Mouse (Mus musculus): Measurements from ENCODE around the gene Pdzd2. TPM values are rescaled to one million over a fixed set of nuclear protein-coding genes. Genes with fewer than 3 reads are reported as not detected.

The Pdzd2 gene
- total RNA-seq, 2 experiments from 2014 or later = 0.17 TPM; not detected in 1

- ATAC-seq (replicated peaks; ENCODE audit: low FRiP score, poor library complexity, severe bottlenecking) = no peak
Measured at GRCm38 (mm10) chr15:12678540-12679112, 61.1 kb downstream of the Pdzd2 start.

- no peak for ATAC-seq (replicated peaks; ENCODE audit: low FRiP score, poor library complexity, severe bottlenecking)
Measured at GRCm38 (mm10) chr15:12675366-12675765, 64.4 kb downstream of the Pdzd2 start.

GRCm38 (mm10) chr15:12674026-12674425, 65.7 kb downstream of the Pdzd2 start:
- ATAC-seq (replicated peaks; ENCODE audit: low FRiP score, poor library complexity, severe bottlenecking) = no peak

GRCm38 (mm10) chr15:12667760-12668520, 71.8 kb downstream of the Pdzd2 start:
- no peak for ATAC-seq (replicated peaks; ENCODE audit: low FRiP score, poor library complexity, severe bottlenecking)

- no peak for ATAC-seq (replicated peaks; ENCODE audit: low FRiP score, poor library complexity, severe bottlenecking)
Measured at GRCm38 (mm10) chr15:12665946-12666345, 73.8 kb downstream of the Pdzd2 start.

- ATAC-seq (replicated peaks; ENCODE audit: low FRiP score, poor library complexity, severe bottlenecking) = no peak
Measured at GRCm38 (mm10) chr15:12663351-12663750, 76.4 kb downstream of the Pdzd2 start.

- no peak for ATAC-seq (replicated peaks; ENCODE audit: low FRiP score, poor library complexity, severe bottlenecking)
Measured at GRCm38 (mm10) chr15:12660320-12660719, 79.4 kb downstream of the Pdzd2 start.

- no peak for ATAC-seq (replicated peaks; ENCODE audit: low FRiP score, poor library complexity, severe bottlenecking)
Measured at GRCm38 (mm10) chr15:12655959-12656662, 83.6 kb downstream of the Pdzd2 start.

- ATAC-seq (replicated peaks; ENCODE audit: low FRiP score, poor library complexity, severe bottlenecking) = no peak
Measured at GRCm38 (mm10) chr15:12655316-12655715, 84.4 kb downstream of the Pdzd2 start.

- ATAC-seq (replicated peaks; ENCODE audit: low FRiP score, poor library complexity, severe bottlenecking) = no peak
Measured at GRCm38 (mm10) chr15:12652336-12653031, 87.2 kb downstream of the Pdzd2 start.

- ATAC-seq (replicated peaks; ENCODE audit: low FRiP score, poor library complexity, severe bottlenecking) = no peak
Measured at GRCm38 (mm10) chr15:12650236-12650635, 89.5 kb downstream of the Pdzd2 start.

GRCm38 (mm10) chr15:12649674-12650073, 90.0 kb downstream of the Pdzd2 start:
- no peak for ATAC-seq (replicated peaks; ENCODE audit: low FRiP score, poor library complexity, severe bottlenecking)

- no peak for ATAC-seq (replicated peaks; ENCODE audit: low FRiP score, poor library complexity, severe bottlenecking)
Measured at GRCm38 (mm10) chr15:12649131-12649530, 90.6 kb downstream of the Pdzd2 start.

GRCm38 (mm10) chr15:12640755-12641154, 99.0 kb downstream of the Pdzd2 start:
- ATAC-seq (replicated peaks; ENCODE audit: low FRiP score, poor library complexity, severe bottlenecking) = no peak

- ATAC-seq (replicated peaks; ENCODE audit: low FRiP score, poor library complexity, severe bottlenecking) = no peak
Measured at GRCm38 (mm10) chr15:12639776-12640175, 99.9 kb downstream of the Pdzd2 start.

GRCm38 (mm10) chr15:12639181-12639580, 100.5 kb downstream of the Pdzd2 start:
- no peak for ATAC-seq (replicated peaks; ENCODE audit: low FRiP score, poor library complexity, severe bottlenecking)

GRCm38 (mm10) chr15:12638370-12639030, 101.2 kb downstream of the Pdzd2 start:
- no peak for ATAC-seq (replicated peaks; ENCODE audit: low FRiP score, poor library complexity, severe bottlenecking)

- no peak for ATAC-seq (replicated peaks; ENCODE audit: low FRiP score, poor library complexity, severe bottlenecking)
Measured at GRCm38 (mm10) chr15:12637511-12637910, 102.2 kb downstream of the Pdzd2 start.

- ATAC-seq (replicated peaks; ENCODE audit: low FRiP score, poor library complexity, severe bottlenecking) = no peak
Measured at GRCm38 (mm10) chr15:12636386-12636785, 103.3 kb downstream of the Pdzd2 start.

GRCm38 (mm10) chr15:12634921-12635320, 104.8 kb downstream of the Pdzd2 start:
- ATAC-seq (replicated peaks; ENCODE audit: low FRiP score, poor library complexity, severe bottlenecking) = no peak
